Mouse (Mus musculus) small intestine, adult 2 months (tissue): ENCODE data around the gene Tmem95.

Experiments used
- CTCF ChIP-seq: fragments of 200-500 bp; IDR thresholded peaks from 2 replicates; pipeline ENCODE4 v1.5.1; 2012; ENCODE audit warnings: low read depth, mild to moderate bottlenecking, control low read depth, inconsistent platforms, low read length, moderate library complexity, mixed read lengths; ENCODE audit not compliant: insufficient replicate concordance, insufficient read length; ENCODE audit errors: extremely low read depth
- POLR2A ChIP-seq: fragments of 200-500 bp; IDR thresholded peaks from 2 replicates; pipeline ENCODE4 v1.6.1; 2012; ENCODE audit warnings: low read depth, mild to moderate bottlenecking, control low read depth, inconsistent platforms, low read length, moderate library complexity

- TF ChIP-seq CTCF (no peak), POLR2A (peak; percentile 54; the same call in 1 of the 2 replicates)
These were observed 22.9 kb upstream of the Tmem95 start, which contains the start of the genes 2810408A11Rik and Neurl4 for GRCm38 (mm10) chr11:69900471-69901405.
